Mouse (Mus musculus): ENCODE data around the gene Ubc. TPM values are rescaled to one million over a fixed set of nuclear protein-coding genes. Genes with fewer than 3 reads are reported as not detected.
"Not testable (repeated sequence)": the region's sequence is repeated elsewhere in the genome, so short reads cannot be mapped to it uniquely, and the experiment has no call there.

The Ubc gene
- polyA plus RNA-seq, 1 experiment from 2014 or later: 1,042 TPM

DNA sequence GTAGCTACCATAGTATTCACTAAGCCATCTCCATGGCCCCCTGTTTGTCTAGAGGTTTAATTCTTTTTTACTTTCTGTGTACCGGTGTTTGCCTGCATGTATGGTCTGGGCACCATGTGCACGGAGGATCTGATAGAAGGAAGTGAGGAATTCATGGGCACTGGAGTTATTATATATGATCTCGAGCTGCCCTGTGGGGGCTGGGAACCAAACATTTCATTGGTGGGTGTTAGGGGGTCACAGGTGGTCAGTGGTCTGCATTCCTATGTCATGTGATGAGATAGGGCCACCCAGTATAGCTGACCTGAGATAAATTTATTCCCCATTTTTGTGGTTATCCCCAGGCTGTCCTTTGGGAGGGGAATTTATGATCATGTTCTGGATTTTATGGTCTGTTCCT lies 5.0 kb upstream of the Ubc start:
- Histone ChIP-seq H3K9ac (ENCODE audit: low read length) (peak overlapping the region; percentile 58; the same call in 1 of the 2 replicates), H3K27me3 (ENCODE audit: control insufficient read depth, insufficient read depth, low read length) (no peaks in the 10 kb centered on the region), H3K4me3 (ENCODE audit: low read depth, low read length) (no peak overlapping the region), H3K4me2 (ENCODE audit: low read depth, low read length, severe bottlenecking) (peak overlapping the region; percentile 47; the same call in 1 of the 2 replicates), H3K36me3 (ENCODE audit: control insufficient read depth, insufficient read depth, low read length) (no peaks in the 10 kb centered on the region), H3K9me3 (ENCODE audit: control insufficient read depth, low read length) (no peaks in the 10 kb centered on the region), H3K4me1 (replicated peaks; ENCODE audit: control insufficient read depth, insufficient read depth, low read length) (peaks cover 18% of the 10 kb centered on the region), H3K27ac (ENCODE audit: low read depth, low read length) (peak overlapping the region; percentile 98)
- WGBS: 43% methylated on average over 3 of the region's 3 CpGs
- DNase-seq (ENCODE audit: low spot score) (no peak), ATAC-seq (replicated peaks; ENCODE audit: low FRiP score) (no peak)

DNA sequence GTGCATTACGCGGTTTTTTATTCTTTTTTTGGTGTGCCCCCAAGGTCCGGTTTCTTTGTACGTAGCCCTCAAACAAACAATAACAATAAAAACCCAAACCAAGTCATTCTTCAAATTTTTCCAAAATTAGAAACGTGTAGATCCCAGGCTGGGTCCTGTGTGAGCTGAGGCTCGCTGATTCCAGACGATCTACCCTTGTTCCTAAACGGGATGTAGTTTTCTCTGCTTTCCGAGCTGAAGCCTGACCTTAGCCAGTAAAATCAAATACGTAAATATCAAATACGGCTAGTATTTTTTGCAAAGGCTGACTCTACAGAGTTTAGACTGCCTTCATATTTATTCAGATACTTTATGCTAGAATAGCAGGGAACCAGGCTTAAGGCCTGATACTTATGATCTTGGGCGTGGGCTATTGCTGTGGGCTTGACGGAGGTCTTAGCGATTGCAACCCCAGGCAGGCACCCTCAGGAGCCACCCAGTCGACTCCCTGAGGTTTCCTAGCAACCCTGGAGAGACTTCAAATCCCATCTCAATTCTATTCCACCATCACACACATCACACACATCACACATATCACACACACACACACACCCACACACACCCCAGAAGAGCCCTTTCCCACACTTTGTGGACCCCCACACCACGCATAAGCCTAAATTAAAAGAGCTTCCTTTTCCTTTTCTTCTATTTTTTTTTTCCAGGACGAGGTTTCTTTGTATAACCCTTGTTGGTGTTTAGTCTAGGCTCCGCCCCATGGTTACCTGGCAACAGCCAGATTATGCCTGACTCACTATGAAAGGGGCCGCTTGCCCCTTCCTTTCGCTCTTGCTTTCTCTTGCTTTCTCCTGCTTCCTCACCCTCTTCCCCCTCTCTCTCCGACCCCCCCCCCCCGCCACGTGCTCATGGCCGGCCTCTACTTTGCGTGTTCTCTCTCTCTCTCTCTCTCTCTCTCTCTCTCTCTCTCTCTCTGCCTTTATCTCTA lies 3.9 kb upstream of the Ubc start:
- Histone ChIP-seq H3K9me3 (ENCODE audit: control insufficient read depth, low read length) (no peaks in the 10 kb centered on the region), H3K27me3 (ENCODE audit: control insufficient read depth, insufficient read depth, low read length) (no peaks in the 10 kb centered on the region), H3K9ac (ENCODE audit: low read length) (peak overlapping the region; percentile 61), H3K4me2 (ENCODE audit: low read depth, low read length, severe bottlenecking) (peak overlapping the region; percentile 47), H3K36me3 (ENCODE audit: control insufficient read depth, insufficient read depth, low read length) (no peaks in the 10 kb centered on the region), H3K4me3 (ENCODE audit: low read depth, low read length) (peak overlapping the region; percentile 20), H3K27ac (ENCODE audit: low read depth, low read length) (peak overlapping the region; percentile 98), H3K4me1 (replicated peaks; ENCODE audit: control insufficient read depth, insufficient read depth, low read length) (peaks cover 18% of the 10 kb centered on the region)
- ATAC-seq (replicated peaks; ENCODE audit: low FRiP score) (peak; percentile 80), DNase-seq (ENCODE audit: low spot score) (peak; percentile 92)
- WGBS: 10% methylated on average over 23 of the region's 25 CpGs

DNA sequence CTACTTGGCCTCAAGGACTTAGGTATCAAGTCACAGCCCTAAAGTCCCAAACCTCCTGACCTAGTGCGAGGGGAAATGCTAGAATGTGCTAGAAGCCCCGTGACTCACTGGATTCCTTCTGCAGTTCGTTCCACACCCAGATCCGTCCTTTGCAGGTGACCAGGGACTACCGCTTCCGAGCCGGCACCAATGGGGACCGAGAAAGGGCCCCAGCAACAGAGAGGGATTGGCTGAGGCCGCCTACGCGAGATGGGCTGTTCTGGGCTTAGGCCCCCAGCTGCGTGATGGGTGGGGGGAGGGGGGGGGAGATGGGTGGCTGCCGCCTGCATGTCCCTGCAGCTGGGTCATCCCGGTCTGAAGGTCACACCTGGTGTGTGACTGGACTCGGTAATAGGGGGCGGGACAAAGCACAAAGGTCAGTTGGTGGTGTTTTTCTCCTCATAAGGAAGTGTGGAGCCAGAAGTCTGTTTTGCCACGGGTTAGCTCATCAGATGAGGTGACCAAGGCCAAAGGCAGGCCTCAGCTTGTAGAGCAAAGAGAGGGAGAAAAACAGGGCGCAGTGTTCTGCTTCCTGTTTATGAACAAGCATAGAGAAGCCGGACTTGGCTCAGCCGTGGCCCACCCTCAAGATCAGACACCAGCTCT lies 3.1 kb upstream of the Ubc start:
- WGBS: 2% methylated on average over 20 of the region's 20 CpGs
- no peaks in the 10 kb centered on the region for H3K27me3 ChIP-seq (ENCODE audit: control insufficient read depth, insufficient read depth, low read length)
- peak overlapping the region; percentile 61 for H3K9ac ChIP-seq (ENCODE audit: low read length)
- H3K36me3 ChIP-seq (ENCODE audit: control insufficient read depth, insufficient read depth, low read length): no peaks in the 10 kb centered on the region
- ATAC-seq (replicated peaks; ENCODE audit: low FRiP score) (peak; percentile 86), DNase-seq (ENCODE audit: low spot score) (peak; percentile 96)
- peak overlapping the region; percentile 98 for H3K27ac ChIP-seq (ENCODE audit: low read depth, low read length)
- H3K4me2 ChIP-seq (ENCODE audit: low read depth, low read length, severe bottlenecking): peak overlapping the region; percentile 47
- H3K9me3 ChIP-seq (ENCODE audit: control insufficient read depth, low read length): no peaks in the 10 kb centered on the region
- H3K4me3 ChIP-seq (ENCODE audit: low read depth, low read length): peak overlapping the region; percentile 20
- peaks cover 18% of the 10 kb centered on the region for H3K4me1 ChIP-seq (replicated peaks; ENCODE audit: control insufficient read depth, insufficient read depth, low read length)

DNA sequence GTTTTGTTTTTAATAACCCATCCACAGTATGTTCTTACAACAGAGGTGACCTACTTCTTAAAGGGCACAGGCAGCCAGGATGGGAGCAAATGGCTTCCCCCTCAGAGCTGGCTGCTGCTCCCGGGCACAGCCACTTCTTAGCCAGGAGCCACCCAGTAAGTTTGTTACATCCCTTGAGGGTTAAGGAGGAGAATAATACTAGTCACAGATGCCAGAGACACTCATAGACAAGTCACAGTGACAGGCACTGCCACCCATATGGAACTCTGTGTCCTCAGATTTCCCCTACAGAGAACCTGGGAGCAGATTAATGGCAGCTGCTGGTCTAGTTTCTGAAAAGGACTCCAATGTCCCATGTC lies 2.6 kb upstream of the Ubc start:
- H3K4me2 ChIP-seq (ENCODE audit: low read depth, low read length, severe bottlenecking): no peak overlapping the region; the same call in 1 of the 2 replicates
- 50% methylated on average over 1 of the region's 1 CpGs for WGBS
- peaks cover 18% of the 10 kb centered on the region for H3K4me1 ChIP-seq (replicated peaks; ENCODE audit: control insufficient read depth, insufficient read depth, low read length)
- H3K27ac ChIP-seq (ENCODE audit: low read depth, low read length): peak overlapping the region; percentile 98
- ATAC-seq (replicated peaks; ENCODE audit: low FRiP score) (no peak), DNase-seq (ENCODE audit: low spot score) (no peak)
- H3K4me3 ChIP-seq (ENCODE audit: low read depth, low read length): no peak overlapping the region
- no peaks in the 10 kb centered on the region for H3K36me3 ChIP-seq (ENCODE audit: control insufficient read depth, insufficient read depth, low read length)
- no peaks in the 10 kb centered on the region for H3K27me3 ChIP-seq (ENCODE audit: control insufficient read depth, insufficient read depth, low read length)
- no peaks in the 10 kb centered on the region for H3K9me3 ChIP-seq (ENCODE audit: control insufficient read depth, low read length)
- H3K9ac ChIP-seq (ENCODE audit: low read length): peak overlapping the region; percentile 40

DNA sequence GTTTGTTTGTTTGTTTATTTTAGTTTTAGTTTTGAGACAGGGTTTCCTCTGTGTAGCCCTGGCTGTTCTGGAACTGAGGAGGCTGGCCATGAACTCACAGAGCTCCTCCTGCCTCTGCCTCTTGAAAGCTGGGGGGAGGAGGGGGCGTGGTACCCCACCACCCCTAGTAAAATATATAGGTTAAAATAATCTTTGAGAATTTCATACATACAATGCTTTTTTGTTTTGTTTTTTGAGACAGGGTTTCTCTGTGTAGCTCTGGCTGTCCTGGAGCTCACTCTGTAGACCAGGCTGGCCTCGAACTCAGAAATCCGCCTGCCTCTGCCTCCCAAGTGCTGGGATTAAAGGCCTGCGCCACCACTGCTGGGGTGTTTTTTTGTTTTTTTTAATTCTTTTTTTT lies 2.2 kb upstream of the Ubc start:
- not testable (repeated sequence) for H3K27me3 ChIP-seq (ENCODE audit: control insufficient read depth, insufficient read depth, low read length); H3K9me3 ChIP-seq (ENCODE audit: control insufficient read depth, low read length); H3K36me3 ChIP-seq (ENCODE audit: control insufficient read depth, insufficient read depth, low read length); H3K9ac ChIP-seq (ENCODE audit: low read length); H3K4me3 ChIP-seq (ENCODE audit: low read depth, low read length); DNase-seq (ENCODE audit: low spot score); ATAC-seq (replicated peaks; ENCODE audit: low FRiP score); H3K4me2 ChIP-seq (ENCODE audit: low read depth, low read length, severe bottlenecking)
- Histone ChIP-seq H3K4me1 (replicated peaks; ENCODE audit: control insufficient read depth, insufficient read depth, low read length) (peaks cover 18% of the 10 kb centered on the region), H3K27ac (ENCODE audit: low read depth, low read length) (peak overlapping the region; percentile 98; the same call in 1 of the 2 replicates)
- 99% methylated on average over 4 of the region's 4 CpGs for WGBS

DNA sequence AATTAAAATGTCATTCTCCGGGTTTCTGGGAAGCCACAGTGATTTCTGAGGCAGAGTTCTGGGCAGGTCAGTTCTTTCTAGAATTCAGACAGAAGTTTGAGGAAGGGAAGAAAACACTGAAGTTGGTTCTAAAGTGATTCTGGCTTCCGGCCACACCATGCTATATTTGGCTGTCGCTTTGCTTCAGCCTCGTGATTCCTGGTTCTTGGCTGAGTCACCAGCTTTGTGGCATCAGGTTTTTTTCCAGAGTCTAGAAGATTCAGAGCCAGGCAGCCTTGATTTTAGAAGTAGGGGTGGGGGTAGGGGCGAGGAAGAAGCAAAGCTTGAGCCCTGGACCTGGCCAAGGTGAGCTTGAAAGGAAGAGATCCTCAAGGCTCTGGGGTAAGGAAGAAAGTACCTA lies 1.6 kb upstream of the Ubc start:
- ATAC-seq (replicated peaks; ENCODE audit: low FRiP score) (no peak), DNase-seq (ENCODE audit: low spot score) (no peak)
- Histone ChIP-seq H3K9me3 (ENCODE audit: control insufficient read depth, low read length) (no peaks in the 10 kb centered on the region), H3K9ac (ENCODE audit: low read length) (no peak overlapping the region), H3K4me3 (ENCODE audit: low read depth, low read length) (no peak overlapping the region), H3K36me3 (ENCODE audit: control insufficient read depth, insufficient read depth, low read length) (no peaks in the 10 kb centered on the region), H3K4me2 (ENCODE audit: low read depth, low read length, severe bottlenecking) (no peak overlapping the region), H3K4me1 (replicated peaks; ENCODE audit: control insufficient read depth, insufficient read depth, low read length) (peaks cover 18% of the 10 kb centered on the region), H3K27ac (ENCODE audit: low read depth, low read length) (no peak overlapping the region), H3K27me3 (ENCODE audit: control insufficient read depth, insufficient read depth, low read length) (no peaks in the 10 kb centered on the region)
- 91% methylated on average over 5 of the region's 5 CpGs for WGBS

DNA sequence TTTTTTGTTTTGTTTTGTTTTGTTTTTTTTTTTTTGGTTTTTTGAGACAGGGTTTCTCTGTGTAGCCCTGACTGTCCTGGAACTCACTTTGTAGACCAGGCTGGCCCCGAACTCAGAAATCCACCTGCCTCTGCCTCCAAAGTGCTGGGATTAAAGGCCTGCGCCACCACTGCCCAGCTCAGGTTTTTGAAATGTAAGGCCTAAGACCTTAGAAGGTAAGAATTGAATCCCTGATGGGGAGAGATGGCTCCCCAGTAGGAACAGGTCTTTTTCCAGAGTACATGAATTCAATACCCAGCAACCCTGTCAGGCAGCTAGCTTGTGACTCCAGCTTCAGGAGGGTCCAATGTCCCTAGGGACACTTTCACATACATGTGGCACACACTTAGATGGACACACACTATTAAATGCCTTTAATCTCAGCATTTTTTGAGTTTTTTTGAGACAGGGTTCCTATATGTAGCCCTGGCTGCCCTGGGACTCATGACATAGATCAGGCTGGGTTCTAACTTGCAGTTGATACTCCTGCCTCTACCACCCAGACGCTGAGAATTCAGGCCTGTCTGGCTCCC lies 990 bp upstream of the Ubc start:
- no peak for DNase-seq (ENCODE audit: low spot score)
- Histone ChIP-seq H3K4me1 (replicated peaks; ENCODE audit: control insufficient read depth, insufficient read depth, low read length) (peaks cover 18% of the 10 kb centered on the region), H3K4me2 (ENCODE audit: low read depth, low read length, severe bottlenecking) (no peak overlapping the region), H3K36me3 (ENCODE audit: control insufficient read depth, insufficient read depth, low read length) (no peaks in the 10 kb centered on the region), H3K27ac (ENCODE audit: low read depth, low read length) (no peak overlapping the region), H3K4me3 (ENCODE audit: low read depth, low read length) (no peak overlapping the region), H3K9me3 (ENCODE audit: control insufficient read depth, low read length) (no peaks in the 10 kb centered on the region), H3K9ac (ENCODE audit: low read length) (no peak overlapping the region), H3K27me3 (ENCODE audit: control insufficient read depth, insufficient read depth, low read length) (no peaks in the 10 kb centered on the region)
- ATAC-seq (replicated peaks; ENCODE audit: low FRiP score): no peak
- 93% methylated on average over 3 of the region's 3 CpGs for WGBS

DNA sequence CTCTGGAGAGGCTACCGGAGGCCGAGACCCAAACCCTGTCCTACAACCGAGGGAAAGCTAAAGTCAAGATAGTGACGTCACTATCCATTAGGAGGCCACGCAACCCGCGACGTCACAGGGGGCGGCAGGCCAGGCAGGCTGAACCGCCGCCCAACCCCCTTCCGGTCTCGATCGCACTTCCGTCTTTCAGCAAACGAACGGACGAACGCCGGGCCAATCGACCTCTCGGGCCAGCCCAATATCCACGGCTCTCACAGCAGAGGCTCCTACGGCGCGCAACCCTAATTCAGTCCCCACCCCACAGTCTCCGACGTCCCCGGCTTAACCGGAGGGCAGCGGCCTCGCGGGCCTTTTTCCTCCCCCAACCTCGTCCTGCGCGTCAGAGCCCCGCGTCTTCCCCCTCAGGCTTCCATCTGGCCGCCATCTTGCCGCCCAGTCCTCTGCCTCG lies 847 bp downstream of the Ubc start, which contains the start of gene Gm10382:
TSS of gene Gm10382 (plus strand) at position 192 of the 448 bp plus-strand sequence.
- Histone ChIP-seq H3K9me3 (ENCODE audit: control insufficient read depth, low read length) (no peaks in the 10 kb centered on the region), H3K27me3 (ENCODE audit: control insufficient read depth, insufficient read depth, low read length) (no peaks in the 10 kb centered on the region), H3K27ac (ENCODE audit: low read depth, low read length) (peak within 1 kb of the TSS; percentile 94), H3K36me3 (ENCODE audit: control insufficient read depth, insufficient read depth, low read length) (peaks cover 4% of the 10 kb centered on the region; the same call in 1 of the 2 replicates), H3K4me2 (ENCODE audit: low read depth, low read length, severe bottlenecking) (peak within 1 kb of the TSS; percentile 93), H3K4me3 (ENCODE audit: low read depth, low read length) (peak within 1 kb of the TSS; percentile 98), H3K9ac (ENCODE audit: low read length) (peak within 1 kb of the TSS; percentile 97), H3K4me1 (replicated peaks; ENCODE audit: control insufficient read depth, insufficient read depth, low read length) (peaks cover 15% of the 10 kb centered on the region)
- ATAC-seq (replicated peaks; ENCODE audit: low FRiP score): peak; percentile 17
- DNase-seq (ENCODE audit: low spot score): peak; percentile 87
- under 1% methylated on average over 40 of the region's 41 CpGs for WGBS
